Mouse (Mus musculus) heart, adult 2 months (tissue): ENCODE results near the gene Carm1. TPM values are rescaled to one million over a fixed set of nuclear protein-coding genes. Genes with fewer than 3 reads are reported as not detected.

Source experiments
- DNase-seq, 2 experiments: peaks; one replicate each; pipeline ENCODE4 v3.0.0; 2021
- H3K27ac ChIP-seq: fragments of 200-600 bp; 2 replicates; pipeline ENCODE4 v1.8.1; 2022
- H3K27me3 ChIP-seq: fragments of 200-500 bp; 2 replicates; pipeline ENCODE4 v1.6.1; 2012; ENCODE audit warnings: mild to moderate bottlenecking, low read length, inconsistent platforms, mixed read lengths; ENCODE audit not compliant: control insufficient read depth, insufficient read depth
- H3K36me3 ChIP-seq: fragments of 200-500 bp; 2 replicates; pipeline ENCODE4 v1.6.1; 2012; ENCODE audit warnings: low read length, inconsistent platforms; ENCODE audit not compliant: control insufficient read depth, insufficient read depth
- H3K4me1 ChIP-seq: fragments of 200-500 bp; 2 replicates; pipeline ENCODE4 v1.6.1; 2011; ENCODE audit warnings: low read length; ENCODE audit not compliant: control insufficient read depth, insufficient read depth
- H3K4me3 ChIP-seq: fragments of 200-600 bp; 2 replicates; pipeline ENCODE4 v1.8.1; 2022
- H3K79me2 ChIP-seq: fragments of 200-500 bp; replicated peaks from 2 replicates; pipeline ENCODE4 v1.6.1; 2012; ENCODE audit warnings: mild to moderate bottlenecking, inconsistent platforms, low read length, moderate library complexity, mixed read lengths; ENCODE audit not compliant: control insufficient read depth, insufficient read depth
- H3K9ac ChIP-seq: fragments of 200-500 bp; 2 replicates; pipeline ENCODE4 v1.6.1; 2012; ENCODE audit warnings: low read depth, mild to moderate bottlenecking, control low read depth, inconsistent platforms, low read length, mixed read lengths
- CTCF ChIP-seq: fragments of 200-600 bp; IDR thresholded peaks from 2 replicates; pipeline ENCODE4 v1.8.1; 2022; ENCODE audit warnings: antibody characterized with exemption, mild to moderate bottlenecking, moderate library complexity
- EP300 ChIP-seq: fragments of 200-500 bp; IDR thresholded peaks from 2 replicates; pipeline ENCODE4 v1.6.1; 2011; ENCODE audit warnings: low read depth, low read length, control low read depth; ENCODE audit not compliant: insufficient read depth
- POLR2A ChIP-seq: fragments of 200-500 bp; IDR thresholded peaks from 2 replicates; pipeline ENCODE4 v1.6.1; 2011; ENCODE audit warnings: mild to moderate bottlenecking, low read depth, low read length, control low read depth; ENCODE audit not compliant: insufficient read depth
- WGBS: fragments of 180-500 bp; shearing (Covaris S2); methylation state at CpG from one replicate; pipeline ENCODE4 v1.1.7; 2018; 5-methylcytosine and 5-hydroxymethylcytosine counted together
- intact Hi-C: fragments of 180-260 bp; cut with DNase I; formaldehyde crosslinking; loops from one replicate; pipeline ENCODE4 v1.15.1; 2025
- polyA plus RNA-seq: library from polyadenylated mRNA; depleted of rRNA; stranded (reverse); fragments of >200 nt; gene quantifications from 2 replicates; pipeline ENCODE4 v1.2.3, GENCODE M21; 2012
- total RNA-seq, 2 experiments: library from RNA; stranded (reverse); gene quantifications; 2 replicates each; pipeline ENCODE4 v1.2.3; 2021

Carm1 gene
- total and polyA plus RNA-seq, 3 experiments: 61.5 to 77.6 (median 66.5) TPM

GRCm38 (mm10) chr9:21565004-21565586 lies 18.4 kb downstream of the Carm1 start:
- no peak overlapping the region for H3K4me3 ChIP-seq
- H3K27me3 ChIP-seq: no peaks in the 10 kb centered on the region
- peaks cover 7% of the 10 kb centered on the region for H3K4me1 ChIP-seq
- H3K27ac ChIP-seq: no peak overlapping the region
- WGBS: 59% methylated on average over 4 of the region's 4 CpGs
- no peak overlapping the region for H3K9ac ChIP-seq
- TF ChIP-seq POLR2A: no peak
- no peak for TF ChIP-seq EP300
- TF ChIP-seq CTCF: no peak
- intact Hi-C loops: no loop called here
- 0 out of 2 replicates have a peak, but pooled peaks cover 2% of the 10 kb centered on the region for H3K36me3 ChIP-seq
- H3K79me2 ChIP-seq: peaks cover 5% of the 10 kb centered on the region
- DNase-seq: no peak

GRCm38 (mm10) chr9:21566538-21566937 lies 19.8 kb downstream of the Carm1 start:
- 0 out of 2 replicates have a peak, but pooled peaks cover 2% of the 10 kb centered on the region for H3K36me3 ChIP-seq
- H3K4me1 ChIP-seq: peaks cover 7% of the 10 kb centered on the region
- WGBS: 100% methylated on average over 1 of the region's 1 CpGs
- TF ChIP-seq EP300 (no peak), CTCF (no peak), POLR2A (no peak)
- H3K79me2 ChIP-seq: peaks cover 5% of the 10 kb centered on the region; the same call in 1 of the 2 replicates
- H3K27ac ChIP-seq: no peak overlapping the region
- no peak for DNase-seq
- H3K9ac ChIP-seq: no peak overlapping the region
- intact Hi-C loops: no loop called here
- no peak overlapping the region for H3K4me3 ChIP-seq
- no peaks in the 10 kb centered on the region for H3K27me3 ChIP-seq

GRCm38 (mm10) chr9:21567051-21567450 lies 20.4 kb downstream of the Carm1 start:
- 57% methylated on average over 2 of the region's 2 CpGs for whole genome bisulfite sequencing
- no peak overlapping the region for H3K27ac ChIP-seq
- H3K4me1 ChIP-seq: peaks cover 7% of the 10 kb centered on the region
- H3K9ac ChIP-seq: no peak overlapping the region
- TF ChIP-seq POLR2A (no peak), EP300 (no peak), CTCF (no peak)
- peaks cover 5% of the 10 kb centered on the region; the same call in 1 of the 2 replicates for H3K79me2 ChIP-seq
- no peak overlapping the region for H3K4me3 ChIP-seq
- intact Hi-C loops: no loop called here
- no peaks in the 10 kb centered on the region for H3K27me3 ChIP-seq
- 0 out of 2 replicates have a peak, but pooled peaks cover 2% of the 10 kb centered on the region for H3K36me3 ChIP-seq
- no peak for DNase-seq

GRCm38 (mm10) chr9:21568657-21569255 lies 22.1 kb downstream of the Carm1 start:
- Histone ChIP-seq H3K9ac (no peak overlapping the region), H3K36me3 (0 out of 2 replicates have a peak, but pooled peaks cover 2% of the 10 kb centered on the region), H3K4me3 (no peak overlapping the region), H3K27ac (no peak overlapping the region), H3K79me2 (peaks cover 5% of the 10 kb centered on the region; the same call in 1 of the 2 replicates), H3K27me3 (no peaks in the 10 kb centered on the region), H3K4me1 (peaks cover 7% of the 10 kb centered on the region)
- WGBS: 91% methylated on average over 8 of the region's 8 CpGs
- no peak for DNase-seq
- intact Hi-C loops: no loop called here
- TF ChIP-seq CTCF: no peak
- no peak for TF ChIP-seq EP300
- TF ChIP-seq POLR2A: no peak

GRCm38 (mm10) chr9:21574012-21574801 lies 27.5 kb downstream of the Carm1 start:
- TF ChIP-seq CTCF (no peak), EP300 (no peak), POLR2A (no peak)
- Histone ChIP-seq H3K27me3 (no peaks in the 10 kb centered on the region), H3K36me3 (no peaks in the 10 kb centered on the region), H3K79me2 (no peaks in the 10 kb centered on the region), H3K4me3 (no peak overlapping the region), H3K9ac (no peak overlapping the region), H3K4me1 (no peaks in the 10 kb centered on the region; the same call in 1 of the 2 replicates), H3K27ac (peak overlapping the region; percentile 58)
- 84% methylated on average over 8 of the region's 8 CpGs for WGBS
- intact Hi-C loops: no loop called here
- peak; percentile 26 to 45 for DNase-seq

GRCm38 (mm10) chr9:21575253-21575652 lies 28.6 kb downstream of the Carm1 start:
- H3K36me3 ChIP-seq: no peaks in the 10 kb centered on the region
- H3K79me2 ChIP-seq: no peaks in the 10 kb centered on the region
- TF ChIP-seq POLR2A (no peak), EP300 (no peak), CTCF (no peak)
- no peak for DNase-seq
- H3K27me3 ChIP-seq: no peaks in the 10 kb centered on the region
- no peak overlapping the region for H3K9ac ChIP-seq
- no peak overlapping the region for H3K4me3 ChIP-seq
- intact Hi-C loops: no loop called here
- no peak overlapping the region for H3K27ac ChIP-seq
- no peaks in the 10 kb centered on the region; the same call in 1 of the 2 replicates for H3K4me1 ChIP-seq
- 92% methylated on average over 10 of the region's 10 CpGs for WGBS
